Mouse (Mus musculus) limb, embryonic 14.5 days (tissue): ENCODE results near the gene Fam53a. TPM values are rescaled to one million over a fixed set of nuclear protein-coding genes. Genes with fewer than 3 reads are reported as not detected.

Experiments used
- ATAC-seq: fragments of 200-750 bp; cut with Nextera tagmentation; 2 replicates; pipeline ENCODE4 v1.8.0; 2017; ENCODE audit warnings: low read depth, moderate number of reproducible peaks, moderate TSS enrichment; ENCODE audit not compliant: low FRiP score
- DNase-seq: peaks from one replicate; pipeline ENCODE4 v3.0.0-alpha.2; 2015; ENCODE audit warnings: low spot score
- H3K27ac ChIP-seq: fragments of 300-500 bp; sonication (generic); replicated peaks from 2 replicates; pipeline ENCODE4 v1.5.1; 2014; ENCODE audit warnings: low read depth, mild to moderate bottlenecking, low read length, moderate library complexity, mixed read lengths
- H3K27me3 ChIP-seq: fragments of 300-500 bp; sonication (generic); 2 replicates; pipeline ENCODE4 v1.6.1; 2014; ENCODE audit warnings: low read length, mixed read lengths; ENCODE audit not compliant: control insufficient read depth, insufficient read depth
- H3K36me3 ChIP-seq: fragments of 300-500 bp; sonication (generic); 2 replicates; pipeline ENCODE4 v1.6.1; 2014; ENCODE audit warnings: mild to moderate bottlenecking, low read length, moderate library complexity, mixed read lengths; ENCODE audit not compliant: control insufficient read depth, insufficient read depth
- H3K4me1 ChIP-seq: fragments of 300-500 bp; sonication (generic); 2 replicates; pipeline ENCODE4 v1.6.1; 2014; ENCODE audit warnings: antibody characterized with exemption, low read length, mixed read lengths; ENCODE audit not compliant: control insufficient read depth, insufficient read depth
- H3K4me2 ChIP-seq: fragments of 300-500 bp; sonication (generic); replicated peaks from 2 replicates; pipeline ENCODE4 v1.6.1; 2014; ENCODE audit warnings: low read depth, mild to moderate bottlenecking, low read length, moderate library complexity; ENCODE audit not compliant: severe bottlenecking
- H3K4me3 ChIP-seq: fragments of 300-500 bp; sonication (generic); replicated peaks from 2 replicates; pipeline ENCODE4 v1.5.1; 2014; ENCODE audit warnings: low read length
- H3K9ac ChIP-seq: fragments of 300-500 bp; sonication (generic); 2 replicates; pipeline ENCODE4 v1.6.1; 2014; ENCODE audit warnings: mild to moderate bottlenecking, low read depth, low read length, moderate library complexity; ENCODE audit not compliant: severe bottlenecking
- H3K9me3 ChIP-seq: fragments of 300-500 bp; sonication (generic); 2 replicates; pipeline ENCODE4 v1.6.1; 2016; ENCODE audit warnings: low read length; ENCODE audit not compliant: control insufficient read depth
- POLR2A ChIP-seq: fragments of 200-500 bp; IDR thresholded peaks from 2 replicates; pipeline ENCODE4 v1.8.0; 2012; ENCODE audit warnings: inconsistent platforms, mild to moderate bottlenecking, moderate library complexity, borderline replicate concordance; ENCODE audit not compliant: insufficient read depth, insufficient read length; ENCODE audit errors: extremely low read depth
- WGBS: fragments of 180-500 bp; shearing (Covaris S2); extraction: QIAGEN DNeasy Blood & Tissue Kit; methylation state at CpG from one replicate; pipeline ENCODE4 v1.1.7; 2014; 5-methylcytosine and 5-hydroxymethylcytosine counted together
- polyA plus RNA-seq, 2 experiments: library from polyadenylated mRNA; depleted of rRNA in 1 of 2; stranded (reverse) in 1 of 2; unstranded in 1 of 2; fragments of >200 nt; fragmentation: Nextera tagmentation in 1 of 2; extraction: Ambion mirVana in 1 of 2; gene quantifications; 2 replicates each; pipeline versions ENCODE4 v1.2.1 to v1.2.3; 2012 to 2014

Fam53a gene
- polyA plus RNA-seq, 2 experiments = 34.0 to 68.4 TPM

GRCm38 (mm10) chr5:33632526-33632925 lies 3.1 kb upstream of the Fam53a start:
- 84% methylated on average over 1 of the region's 1 CpGs for WGBS
- no peak for ATAC-seq
- no peak overlapping the region for H3K9ac ChIP-seq

GRCm38 (mm10) chr5:33630615-33631014 lies 1.2 kb upstream of the Fam53a start:
- Histone ChIP-seq H3K4me3 (peak overlapping the region; percentile 80; the same call in 1 of the 2 replicates), H3K27ac (peak overlapping the region; percentile 70), H3K27me3 (no peaks in the 10 kb centered on the region), H3K9me3 (no peaks in the 10 kb centered on the region), H3K4me2 (peak overlapping the region; percentile 68), H3K9ac (no peak overlapping the region; the same call in 1 of the 2 replicates), H3K36me3 (no peaks in the 10 kb centered on the region), H3K4me1 (peaks cover 12% of the 10 kb centered on the region; the same call in 1 of the 2 replicates)
- TF ChIP-seq POLR2A = no peak
- ATAC-seq = no peak
- WGBS = 46% methylated on average over 4 of the region's 4 CpGs
- no peak for DNase-seq

More at GRCm38 (mm10) chr5:33632526-33632925, 3.1 kb upstream of the Fam53a start:
- TF ChIP-seq POLR2A = no peak
- no peaks in the 10 kb centered on the region for H3K9me3 ChIP-seq
- H3K4me1 ChIP-seq = peaks cover 12% of the 10 kb centered on the region; the same call in 1 of the 2 replicates
- H3K4me2 ChIP-seq = no peak overlapping the region
- no peaks in the 10 kb centered on the region for H3K27me3 ChIP-seq
- no peak overlapping the region for H3K4me3 ChIP-seq
- no peak overlapping the region for H3K27ac ChIP-seq
- peaks cover 10% of the 10 kb centered on the region; the same call in 1 of the 2 replicates for H3K36me3 ChIP-seq
- no peak for DNase-seq

- Histone ChIP-seq H3K4me3 (peak overlapping the region; percentile 80), H3K9ac (peak overlapping the region; percentile 50), H3K9me3 (no peaks in the 10 kb centered on the region), H3K4me1 (peaks cover 12% of the 10 kb centered on the region; the same call in 1 of the 2 replicates), H3K27me3 (no peaks in the 10 kb centered on the region), H3K27ac (peak overlapping the region; percentile 70), H3K4me2 (peak overlapping the region; percentile 68), H3K36me3 (no peaks in the 10 kb centered on the region)
- no peak for TF ChIP-seq POLR2A
- DNase-seq = no peak
- no peak for ATAC-seq
- 3% methylated on average over 9 of the region's 9 CpGs for WGBS
Measured at GRCm38 (mm10) chr5:33630061-33630460, 626 bp upstream of the Fam53a start.

GRCm38 (mm10) chr5:33628820-33629300 lies 575 bp downstream of the Fam53a start:
- ATAC-seq (peak; percentile 5; the same call in 1 of the 2 replicates), DNase-seq (peak; percentile 10)
- Histone ChIP-seq H3K4me2 (peak overlapping the region; percentile 74), H3K27me3 (no peaks in the 10 kb centered on the region), H3K27ac (peak overlapping the region; percentile 83), H3K9me3 (no peaks in the 10 kb centered on the region), H3K36me3 (peaks cover 4% of the 10 kb centered on the region), H3K9ac (peak overlapping the region; percentile 82), H3K4me1 (peaks cover 12% of the 10 kb centered on the region; the same call in 1 of the 2 replicates), H3K4me3 (peak overlapping the region; percentile 80)
- under 1% methylated on average over 24 of the region's 24 CpGs for WGBS
- TF ChIP-seq POLR2A = no peak

- Histone ChIP-seq H3K36me3 (peaks cover 11% of the 10 kb centered on the region), H3K9ac (no peak overlapping the region)
- no peak for TF ChIP-seq POLR2A
Measured at GRCm38 (mm10) chr5:33627968-33628367, 1.5 kb downstream of the Fam53a start.

GRCm38 (mm10) chr5:33623766-33624165 lies 5.7 kb downstream of the Fam53a start:
- H3K9me3 ChIP-seq = no peaks in the 10 kb centered on the region
- H3K27ac ChIP-seq = no peak overlapping the region
- TF ChIP-seq POLR2A = no peak
- H3K4me2 ChIP-seq = no peak overlapping the region
- 92% methylated on average over 3 of the region's 3 CpGs for WGBS
- H3K4me1 ChIP-seq = peaks cover 5% of the 10 kb centered on the region; the same call in 1 of the 2 replicates
- no peaks in the 10 kb centered on the region for H3K27me3 ChIP-seq
- H3K36me3 ChIP-seq = peaks cover 15% of the 10 kb centered on the region
- DNase-seq = no peak
- H3K4me3 ChIP-seq = no peak overlapping the region
- ATAC-seq = no peak
- H3K9ac ChIP-seq = no peak overlapping the region

More at GRCm38 (mm10) chr5:33627968-33628367, 1.5 kb downstream of the Fam53a start:
- WGBS = 44% methylated on average over 4 of the region's 4 CpGs
- H3K27me3 ChIP-seq = no peaks in the 10 kb centered on the region
- ATAC-seq (no peak), DNase-seq (no peak)
- H3K4me1 ChIP-seq = peaks cover 12% of the 10 kb centered on the region; the same call in 1 of the 2 replicates
- no peaks in the 10 kb centered on the region for H3K9me3 ChIP-seq
- no peak overlapping the region for H3K27ac ChIP-seq
- peak overlapping the region; percentile 80 for H3K4me3 ChIP-seq
- H3K4me2 ChIP-seq = peak overlapping the region; percentile 74
